Mouse (Mus musculus) bone marrow, adult 2 months (tissue): ENCODE measurements around the gene Pter.

ENCODE experiments used
- CTCF ChIP-seq: fragments of 200-500 bp; IDR thresholded peaks from 2 replicates; pipeline ENCODE4 v1.5.1; 2011; ENCODE audit warnings: low read length, control low read depth; ENCODE audit not compliant: control insufficient read depth, insufficient read depth
- POLR2A ChIP-seq: fragments of 200-500 bp; IDR thresholded peaks from 2 replicates; pipeline ENCODE4 v1.6.1; 2011; ENCODE audit warnings: low read depth, mild to moderate bottlenecking, control low read depth, low read length, borderline replicate concordance; ENCODE audit not compliant: control insufficient read depth

- TF ChIP-seq CTCF: no peak
- no peak for TF ChIP-seq POLR2A
Observed at GRCm38 (mm10) chr2:12881009-12881408, 42.8 kb upstream of the Pter start.
